Mouse (Mus musculus) kidney, adult 2 months (tissue): ENCODE measurements around the gene Myh7b. TPM values are rescaled to one million over a fixed set of nuclear protein-coding genes. Genes with fewer than 3 reads are reported as not detected.

ENCODE experiments used
- DNase-seq: peaks from one replicate; pipeline ENCODE4 v3.0.0; 2021
- H3K27ac ChIP-seq: fragments of 200-500 bp; 2 replicates; pipeline ENCODE4 v1.5.1; 2012; ENCODE audit warnings: low read depth, low read length, control low read depth, inconsistent platforms; ENCODE audit not compliant: insufficient read depth
- H3K27me3 ChIP-seq: fragments of 200-500 bp; replicated peaks from 2 replicates; pipeline ENCODE4 v1.6.1; 2012; ENCODE audit warnings: mild to moderate bottlenecking, moderate library complexity, low read length, inconsistent platforms; ENCODE audit not compliant: control insufficient read depth, insufficient read depth
- H3K36me3 ChIP-seq: fragments of 200-500 bp; 2 replicates; pipeline ENCODE4 v1.6.1; 2012; ENCODE audit warnings: mild to moderate bottlenecking, moderate library complexity, low read length, inconsistent platforms; ENCODE audit not compliant: control insufficient read depth, insufficient read depth
- H3K4me1 ChIP-seq: fragments of 200-500 bp; 2 replicates; pipeline ENCODE4 v1.6.1; 2011; ENCODE audit warnings: low read length; ENCODE audit not compliant: control insufficient read depth, insufficient read depth
- H3K4me3 ChIP-seq: fragments of 200-500 bp; 2 replicates; pipeline ENCODE4 v1.5.1; 2011; ENCODE audit warnings: mild to moderate bottlenecking, low read depth, low read length, control low read depth; ENCODE audit not compliant: insufficient read depth
- CTCF ChIP-seq: fragments of 200-500 bp; conservative IDR thresholded peaks from 2 replicates; pipeline ENCODE4 v1.5.1; 2011; ENCODE audit warnings: low read depth, mild to moderate bottlenecking, control low read depth, low read length, moderate library complexity, mixed read lengths; ENCODE audit not compliant: insufficient read depth, insufficient read length
- POLR2A ChIP-seq: fragments of 200-500 bp; IDR thresholded peaks from one replicate; pipeline ENCODE4 v1.6.1; 2011; ENCODE audit warnings: low read depth, low read length, control low read depth
- WGBS: fragments of 180-500 bp; shearing (Covaris S2); methylation state at CpG from one replicate; pipeline ENCODE4 v1.1.7; 2018; 5-methylcytosine and 5-hydroxymethylcytosine counted together
- polyA plus RNA-seq: library from polyadenylated mRNA; depleted of rRNA; stranded (reverse); fragments of >200 nt; gene quantifications from 2 replicates; pipeline ENCODE4 v1.2.3, GENCODE M21; 2012

Myh7b gene
- polyA plus RNA-seq, 1 experiment, result 0.05 TPM

GRCm38 (mm10) chr2:155574700-155575099 is 36.3 kb upstream of the Myh7b start:
- Histone ChIP-seq H3K27ac (peak overlapping the region; percentile 87), H3K4me3 (no peak overlapping the region), H3K4me1 (peaks cover 10% of the 10 kb centered on the region; the same call in 1 of the 2 replicates), H3K27me3 (no peaks in the 10 kb centered on the region), H3K36me3 (peaks cover 14% of the 10 kb centered on the region)
- TF ChIP-seq POLR2A (no peak), CTCF (no peak; the same call in 1 of the 2 replicates)
- DNase-seq, result peak; percentile 96
- WGBS, result 46% methylated on average over 4 of the region's 4 CpGs

- Histone ChIP-seq H3K4me1 (peaks cover 10% of the 10 kb centered on the region; the same call in 1 of the 2 replicates), H3K27me3 (no peaks in the 10 kb centered on the region), H3K4me3 (no peak overlapping the region), H3K27ac (no peak overlapping the region; the same call in 1 of the 2 replicates), H3K36me3 (peaks cover 12% of the 10 kb centered on the region)
- WGBS, result 78% methylated on average over 9 of the region's 9 CpGs
- no peak for DNase-seq
- TF ChIP-seq POLR2A (no peak), CTCF (no peak)
These were observed 34.4 kb upstream of the Myh7b start for GRCm38 (mm10) chr2:155576656-155577055.

- H3K27me3 ChIP-seq, result no peaks in the 10 kb centered on the region
- H3K27ac ChIP-seq, result no peak overlapping the region
- peaks cover 6% of the 10 kb centered on the region; the same call in 1 of the 2 replicates for H3K36me3 ChIP-seq
- peaks cover 26% of the 10 kb centered on the region; the same call in 1 of the 2 replicates for H3K4me1 ChIP-seq
- TF ChIP-seq POLR2A (no peak), CTCF (no peak)
- no peak for DNase-seq
- WGBS, result 82% methylated on average over 3 of the region's 3 CpGs
- H3K4me3 ChIP-seq, result no peak overlapping the region
These were observed 30.7 kb upstream of the Myh7b start for GRCm38 (mm10) chr2:155580331-155580730.

GRCm38 (mm10) chr2:155582384-155582995 is 28.5 kb upstream of the Myh7b start:
- WGBS, result 53% methylated on average over 4 of the region's 4 CpGs
- Histone ChIP-seq H3K4me1 (peaks cover 26% of the 10 kb centered on the region; the same call in 1 of the 2 replicates), H3K36me3 (no peaks in the 10 kb centered on the region; the same call in 1 of the 2 replicates), H3K27ac (peak overlapping the region; percentile 92), H3K27me3 (no peaks in the 10 kb centered on the region), H3K4me3 (no peak overlapping the region)
- DNase-seq, result peak; percentile 78
- TF ChIP-seq CTCF (no peak), POLR2A (no peak)

GRCm38 (mm10) chr2:155582996-155583395 is 28.0 kb upstream of the Myh7b start:
- peaks cover 26% of the 10 kb centered on the region; the same call in 1 of the 2 replicates for H3K4me1 ChIP-seq
- no peaks in the 10 kb centered on the region for H3K27me3 ChIP-seq
- WGBS, result 73% methylated on average over 5 of the region's 5 CpGs
- no peak for TF ChIP-seq POLR2A
- DNase-seq, result peak; percentile 71
- peak overlapping the region; percentile 92 for H3K27ac ChIP-seq
- no peak overlapping the region for H3K4me3 ChIP-seq
- H3K36me3 ChIP-seq, result no peaks in the 10 kb centered on the region; the same call in 1 of the 2 replicates

GRCm38 (mm10) chr2:155583927-155584530 is 27.0 kb upstream of the Myh7b start:
- peak overlapping the region; percentile 92 for H3K27ac ChIP-seq
- peaks cover 26% of the 10 kb centered on the region; the same call in 1 of the 2 replicates for H3K4me1 ChIP-seq
- H3K27me3 ChIP-seq, result no peaks in the 10 kb centered on the region
- no peak overlapping the region for H3K4me3 ChIP-seq
- TF ChIP-seq POLR2A, result no peak
- peak; percentile 95 for TF ChIP-seq CTCF
- WGBS, result 45% methylated on average over 5 of the region's 5 CpGs
- peak; percentile 86 for DNase-seq
- H3K36me3 ChIP-seq, result no peaks in the 10 kb centered on the region; the same call in 1 of the 2 replicates

GRCm38 (mm10) chr2:155585082-155585481 is 25.9 kb upstream of the Myh7b start:
- H3K27ac ChIP-seq, result peak overlapping the region; percentile 95
- no peak for DNase-seq
- no peak overlapping the region for H3K4me3 ChIP-seq
- no peaks in the 10 kb centered on the region for H3K27me3 ChIP-seq
- WGBS, result 55% methylated on average over 9 of the region's 9 CpGs
- TF ChIP-seq POLR2A (no peak), CTCF (no peak)
- H3K4me1 ChIP-seq, result peaks cover 33% of the 10 kb centered on the region; the same call in 1 of the 2 replicates
- no peaks in the 10 kb centered on the region; the same call in 1 of the 2 replicates for H3K36me3 ChIP-seq
